Mouse (Mus musculus): ENCODE results near the gene Appl2. TPM values are rescaled to one million over a fixed set of nuclear protein-coding genes. Genes with fewer than 3 reads are reported as not detected.

The Appl2 gene
- polyA plus RNA-seq, 1 experiment = 4.6 TPM

DNA sequence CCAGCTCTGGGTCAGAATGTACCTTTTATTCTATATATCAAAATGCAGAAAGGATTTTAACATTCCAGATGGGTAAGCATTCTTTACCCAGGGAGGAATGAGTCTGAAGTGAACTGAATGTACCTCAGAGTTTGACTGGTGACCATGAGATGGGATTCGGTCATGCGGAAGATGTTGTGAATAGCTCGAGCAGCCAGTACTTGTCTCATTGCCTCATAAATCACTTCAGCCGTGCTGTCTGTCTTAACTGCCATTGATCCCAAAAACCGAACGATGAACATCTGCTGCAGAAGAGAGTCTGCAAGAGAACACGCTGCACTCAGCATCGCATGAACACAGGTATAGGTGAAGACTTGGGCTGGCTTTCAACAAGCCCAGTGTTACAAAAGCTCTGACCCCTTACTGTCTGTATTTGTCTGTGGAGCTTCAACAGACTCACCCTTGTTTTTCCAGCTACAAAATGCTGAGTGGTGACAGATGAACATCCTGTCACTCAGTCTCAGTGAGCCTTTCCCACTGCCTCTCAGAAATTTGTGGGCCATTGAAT, 42.8 kb downstream of the Appl2 start:
- Histone ChIP-seq H3K4me3 (ENCODE audit: insufficient read depth, poor library complexity, severe bottlenecking) (no peak overlapping the region), H3K36me3 (ENCODE audit: control insufficient read depth, insufficient read depth) (peaks cover 51% of the 10 kb centered on the region), H3K79me2 (ENCODE audit: control insufficient read depth, insufficient read depth) (no peaks in the 10 kb centered on the region), H3K27me3 (ENCODE audit: control insufficient read depth, insufficient read depth, insufficient read length) (no peaks in the 10 kb centered on the region), H3K79me3 (ENCODE audit: low read depth) (no peaks in the 10 kb centered on the region), H3ac (ENCODE audit: control insufficient read depth, insufficient read length, low read depth) (no peak overlapping the region)
- TF ChIP-seq CEBPB (IDR thresholded peaks at IDR 0.05; ENCODE audit: low read depth) (no peak), MYOD1 (IDR thresholded peaks at IDR 0.05; ENCODE audit: control insufficient read depth, insufficient read length, low read depth) (no peak), CTCF (IDR thresholded peaks at IDR 0.05; ENCODE audit: control insufficient read depth, insufficient read depth, insufficient read length) (no peak), MYOG (IDR thresholded peaks at IDR 0.05; ENCODE audit: control insufficient read depth, extremely low read depth, insufficient read length) (no peak), FOSL1 (IDR thresholded peaks at IDR 0.05; ENCODE audit: insufficient read depth, low read length, poor library complexity, severe bottlenecking) (no peak), MAX (IDR thresholded peaks at IDR 0.05) (no peak), USF1 (IDR thresholded peaks at IDR 0.05; ENCODE audit: low read depth) (no peak)

DNA sequence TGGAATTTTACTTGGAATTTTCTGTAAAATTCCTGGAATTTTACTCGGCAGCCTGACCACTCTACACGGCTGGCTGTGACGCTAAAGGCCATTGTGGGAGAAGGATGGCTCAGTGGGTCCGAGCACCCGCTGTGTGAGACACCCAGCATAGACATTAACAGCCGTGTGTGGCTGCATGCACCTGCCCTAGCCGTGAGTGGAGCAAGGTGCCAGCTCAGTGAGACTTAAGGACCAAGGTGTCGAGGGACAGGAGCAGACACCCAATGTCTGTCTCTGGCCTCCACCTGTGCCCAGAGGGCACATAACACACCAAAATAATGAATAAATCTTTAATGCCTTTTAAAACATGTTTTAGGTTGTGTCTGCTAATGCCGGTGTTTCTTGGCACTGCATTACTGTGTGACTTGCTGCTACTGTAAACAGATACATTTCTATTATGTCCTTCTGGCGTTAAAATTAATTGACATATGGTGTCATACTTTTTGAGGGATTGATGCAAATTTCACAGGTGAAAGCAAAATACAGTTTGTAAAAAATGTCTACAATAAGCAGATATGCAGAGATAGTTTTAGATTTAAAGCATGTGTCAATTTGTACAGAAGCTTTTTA, 44.5 kb downstream of the Appl2 start:
- peaks cover 68% of the 10 kb centered on the region for H3K36me3 ChIP-seq (ENCODE audit: control insufficient read depth, insufficient read depth)

DNA sequence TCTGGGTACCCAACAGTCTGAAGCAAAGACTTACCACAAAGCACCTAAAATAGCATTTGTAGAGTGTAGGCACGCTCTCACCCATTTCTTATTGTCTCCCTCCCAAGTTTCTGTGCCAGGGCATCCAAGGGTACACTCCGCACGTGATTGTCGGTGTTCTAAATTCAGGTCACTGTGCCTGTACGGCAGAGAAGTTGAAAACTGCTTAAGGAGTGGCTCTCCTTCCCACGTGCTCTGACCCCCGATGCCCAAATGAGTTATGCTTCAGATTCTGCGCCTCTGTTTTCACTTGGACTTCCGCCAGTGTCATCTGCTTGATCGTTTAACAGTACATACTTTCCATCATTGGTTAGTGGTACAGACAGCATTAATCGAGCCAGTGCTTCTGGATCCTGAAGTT, 47.9 kb downstream of the Appl2 start:
- TF ChIP-seq MYOG (IDR thresholded peaks at IDR 0.05; ENCODE audit: control insufficient read depth, extremely low read depth, insufficient read length) (no peak), CTCF (IDR thresholded peaks at IDR 0.05; ENCODE audit: control insufficient read depth, insufficient read depth, insufficient read length) (no peak), FOSL1 (IDR thresholded peaks at IDR 0.05; ENCODE audit: insufficient read depth, low read length, poor library complexity, severe bottlenecking) (no peak), USF1 (IDR thresholded peaks at IDR 0.05; ENCODE audit: low read depth) (no peak), MYOD1 (IDR thresholded peaks at IDR 0.05; ENCODE audit: control insufficient read depth, insufficient read length, low read depth) (no peak), MAX (IDR thresholded peaks at IDR 0.05) (no peak), CEBPB (IDR thresholded peaks at IDR 0.05; ENCODE audit: low read depth) (no peak)
- peaks cover 87% of the 10 kb centered on the region for H3K36me3 ChIP-seq (ENCODE audit: control insufficient read depth, insufficient read depth)
- no peak overlapping the region for H3K4me3 ChIP-seq (ENCODE audit: insufficient read depth, poor library complexity, severe bottlenecking)
- no peak overlapping the region for H3ac ChIP-seq (ENCODE audit: control insufficient read depth, insufficient read length, low read depth)
- no peaks in the 10 kb centered on the region for H3K27me3 ChIP-seq (ENCODE audit: control insufficient read depth, insufficient read depth, insufficient read length)
- H3K79me3 ChIP-seq (ENCODE audit: low read depth) = no peaks in the 10 kb centered on the region
- H3K79me2 ChIP-seq (ENCODE audit: control insufficient read depth, insufficient read depth) = no peaks in the 10 kb centered on the region

More for the DNA sequence above, 44.5 kb downstream of the Appl2 start:
- H3ac ChIP-seq (ENCODE audit: control insufficient read depth, insufficient read length, low read depth) = no peak overlapping the region
- H3K4me3 ChIP-seq (ENCODE audit: insufficient read depth, poor library complexity, severe bottlenecking) = no peak overlapping the region
- TF ChIP-seq CEBPB (IDR thresholded peaks at IDR 0.05; ENCODE audit: low read depth) = no peak
- H3K27me3 ChIP-seq (ENCODE audit: control insufficient read depth, insufficient read depth, insufficient read length) = no peaks in the 10 kb centered on the region
- H3K79me3 ChIP-seq (ENCODE audit: low read depth) = no peaks in the 10 kb centered on the region
- H3K79me2 ChIP-seq (ENCODE audit: control insufficient read depth, insufficient read depth) = no peaks in the 10 kb centered on the region

DNA sequence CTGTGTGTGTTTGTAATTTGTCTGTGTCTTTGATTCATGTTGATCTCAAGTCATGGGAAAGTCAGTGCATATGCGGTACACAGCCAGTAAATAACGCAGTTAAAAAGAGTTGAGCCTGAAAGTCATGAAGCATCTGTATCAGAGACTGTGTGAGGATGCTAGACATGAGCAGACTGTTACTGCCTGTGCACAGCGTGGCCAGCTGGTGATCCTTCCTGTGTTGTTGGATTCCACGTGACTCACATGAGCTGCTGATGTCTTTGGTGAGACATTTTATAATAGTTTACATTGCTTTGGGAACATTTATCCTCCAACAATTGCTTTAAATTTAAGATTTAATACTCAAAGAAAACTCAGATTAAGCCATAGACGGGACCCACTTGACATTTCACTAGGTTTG, 54.0 kb downstream of the Appl2 start:
- TF ChIP-seq MYOD1 (IDR thresholded peaks at IDR 0.05; ENCODE audit: control insufficient read depth, insufficient read length, low read depth) (no peak), FOSL1 (IDR thresholded peaks at IDR 0.05; ENCODE audit: insufficient read depth, low read length, poor library complexity, severe bottlenecking) (no peak), MAX (IDR thresholded peaks at IDR 0.05) (no peak), CEBPB (IDR thresholded peaks at IDR 0.05; ENCODE audit: low read depth) (no peak), MYOG (IDR thresholded peaks at IDR 0.05; ENCODE audit: control insufficient read depth, extremely low read depth, insufficient read length) (no peak), CTCF (IDR thresholded peaks at IDR 0.05; ENCODE audit: control insufficient read depth, insufficient read depth, insufficient read length) (no peak), USF1 (IDR thresholded peaks at IDR 0.05; ENCODE audit: low read depth) (no peak)
- H3K4me3 ChIP-seq (ENCODE audit: insufficient read depth, poor library complexity, severe bottlenecking) = no peak overlapping the region
- no peaks in the 10 kb centered on the region for H3K79me2 ChIP-seq (ENCODE audit: control insufficient read depth, insufficient read depth)
- H3K36me3 ChIP-seq (ENCODE audit: control insufficient read depth, insufficient read depth) = peaks cover 96% of the 10 kb centered on the region
- H3K79me3 ChIP-seq (ENCODE audit: low read depth) = no peaks in the 10 kb centered on the region
- H3ac ChIP-seq (ENCODE audit: control insufficient read depth, insufficient read length, low read depth) = no peak overlapping the region
- H3K27me3 ChIP-seq (ENCODE audit: control insufficient read depth, insufficient read depth, insufficient read length) = no peaks in the 10 kb centered on the region

DNA sequence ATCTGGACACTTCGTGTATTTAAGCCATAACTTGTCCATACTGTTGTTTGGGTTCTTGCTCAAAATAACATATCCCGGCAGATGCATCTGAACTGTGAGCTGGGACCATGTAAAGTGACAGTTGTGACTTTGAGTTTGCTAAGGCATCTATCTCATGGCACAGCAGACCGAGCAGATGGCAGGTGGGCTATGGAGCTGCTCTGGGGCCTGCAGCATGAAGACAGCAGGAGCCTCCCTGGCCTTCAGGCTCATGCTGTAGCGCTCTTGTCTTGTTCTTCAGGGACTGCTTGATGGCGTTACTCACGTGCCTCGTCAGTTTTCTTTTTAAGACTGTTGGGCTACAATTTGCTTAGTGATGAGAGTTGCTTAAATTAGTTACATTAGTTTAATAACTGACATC, 55.9 kb downstream of the Appl2 start:
- Histone ChIP-seq H3K79me3 (ENCODE audit: low read depth) (no peaks in the 10 kb centered on the region), H3ac (ENCODE audit: control insufficient read depth, insufficient read length, low read depth) (no peak overlapping the region), H3K36me3 (ENCODE audit: control insufficient read depth, insufficient read depth) (peaks cover 97% of the 10 kb centered on the region), H3K4me3 (ENCODE audit: insufficient read depth, poor library complexity, severe bottlenecking) (no peak overlapping the region), H3K79me2 (ENCODE audit: control insufficient read depth, insufficient read depth) (no peaks in the 10 kb centered on the region), H3K27me3 (ENCODE audit: control insufficient read depth, insufficient read depth, insufficient read length) (no peaks in the 10 kb centered on the region)
- TF ChIP-seq MAX (IDR thresholded peaks at IDR 0.05) (no peak), CEBPB (IDR thresholded peaks at IDR 0.05; ENCODE audit: low read depth) (no peak), USF1 (IDR thresholded peaks at IDR 0.05; ENCODE audit: low read depth) (no peak), CTCF (IDR thresholded peaks at IDR 0.05; ENCODE audit: control insufficient read depth, insufficient read depth, insufficient read length) (no peak), MYOG (IDR thresholded peaks at IDR 0.05; ENCODE audit: control insufficient read depth, extremely low read depth, insufficient read length) (no peak), MYOD1 (IDR thresholded peaks at IDR 0.05; ENCODE audit: control insufficient read depth, insufficient read length, low read depth) (no peak), FOSL1 (IDR thresholded peaks at IDR 0.05; ENCODE audit: insufficient read depth, low read length, poor library complexity, severe bottlenecking) (no peak)

DNA sequence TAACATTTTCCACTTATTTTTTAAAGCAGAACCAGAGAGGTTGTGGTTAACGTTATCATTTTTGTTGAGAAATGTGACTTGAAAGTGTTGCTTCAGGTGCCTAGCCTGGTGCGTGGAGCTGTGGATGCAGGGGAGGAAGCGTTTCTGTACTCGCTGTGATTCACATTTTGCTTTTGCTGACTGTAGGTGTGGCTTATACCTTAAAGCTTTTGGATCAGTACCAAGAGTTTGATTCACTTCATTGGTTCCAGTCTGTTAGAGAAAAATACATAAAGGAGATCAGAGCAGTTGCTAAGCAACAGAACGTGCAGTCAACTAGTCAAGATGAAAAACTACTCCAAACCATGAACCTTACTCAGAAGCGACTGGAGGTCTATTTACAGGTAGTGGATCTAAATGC, 57.7 kb downstream of the Appl2 start:
- no peaks in the 10 kb centered on the region for H3K27me3 ChIP-seq (ENCODE audit: control insufficient read depth, insufficient read depth, insufficient read length)
- no peak overlapping the region for H3K4me3 ChIP-seq (ENCODE audit: insufficient read depth, poor library complexity, severe bottlenecking)
- H3K36me3 ChIP-seq (ENCODE audit: control insufficient read depth, insufficient read depth) = peaks cover 97% of the 10 kb centered on the region
- no peak overlapping the region for H3ac ChIP-seq (ENCODE audit: control insufficient read depth, insufficient read length, low read depth)
- no peaks in the 10 kb centered on the region for H3K79me2 ChIP-seq (ENCODE audit: control insufficient read depth, insufficient read depth)
- TF ChIP-seq MYOG (IDR thresholded peaks at IDR 0.05; ENCODE audit: control insufficient read depth, extremely low read depth, insufficient read length) (no peak), CTCF (IDR thresholded peaks at IDR 0.05; ENCODE audit: control insufficient read depth, insufficient read depth, insufficient read length) (no peak), FOSL1 (IDR thresholded peaks at IDR 0.05; ENCODE audit: insufficient read depth, low read length, poor library complexity, severe bottlenecking) (no peak), MAX (IDR thresholded peaks at IDR 0.05) (no peak), MYOD1 (IDR thresholded peaks at IDR 0.05; ENCODE audit: control insufficient read depth, insufficient read length, low read depth) (no peak), CEBPB (IDR thresholded peaks at IDR 0.05; ENCODE audit: low read depth) (no peak), USF1 (IDR thresholded peaks at IDR 0.05; ENCODE audit: low read depth) (no peak)
- H3K79me3 ChIP-seq (ENCODE audit: low read depth) = no peaks in the 10 kb centered on the region

All from C2C12 (cell line).